Mouse (Mus musculus): ENCODE measurements around the gene Sytl3.
"Not testable (repeated sequence)": the region's sequence is repeated elsewhere in the genome, so short reads cannot be mapped to it uniquely, and the experiment has no call there.

GRCm38 (mm10) chr17:6707422-6707821, 48.5 kb downstream of the Sytl3 start:
- not testable (repeated sequence) for TF ChIP-seq GATA1 (IDR thresholded peaks at IDR 0.05; ENCODE audit: borderline replicate concordance, low read length); FLI1 (IDR thresholded peaks at IDR 0.05; ENCODE audit: low read length)
